Mouse (Mus musculus) urinary bladder, adult 18-20 months (tissue): Measurements from ENCODE around the gene Prdx6b.

ENCODE experiments used
- DNase-seq, 2 experiments: peaks; one replicate each; pipeline ENCODE4 v3.0.0; 2022; ENCODE audit warnings: low spot score in 2 of 2, mixed read lengths in 2 of 2

Prdx6b gene

DNA sequence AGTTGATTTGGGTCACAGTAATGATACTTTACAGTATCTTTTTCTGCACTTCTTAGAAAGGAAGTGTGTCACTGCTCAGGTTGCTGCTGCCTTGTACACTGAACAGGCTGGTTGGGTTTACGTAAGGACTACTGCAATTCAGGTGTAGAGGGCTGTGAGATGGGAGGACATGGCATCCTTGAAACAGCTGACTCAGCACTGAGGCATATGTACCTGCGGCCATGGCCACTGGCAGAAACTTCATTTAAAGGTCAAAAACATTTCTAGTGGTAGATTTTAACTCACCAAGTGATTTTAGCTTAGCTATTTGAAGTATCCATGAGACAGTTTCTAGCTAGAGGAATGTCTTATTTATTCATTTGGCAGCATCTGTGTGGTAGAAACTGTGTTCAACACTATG, 33.5 kb downstream of the Prdx6b start:
- no peak for DNase-seq

DNA sequence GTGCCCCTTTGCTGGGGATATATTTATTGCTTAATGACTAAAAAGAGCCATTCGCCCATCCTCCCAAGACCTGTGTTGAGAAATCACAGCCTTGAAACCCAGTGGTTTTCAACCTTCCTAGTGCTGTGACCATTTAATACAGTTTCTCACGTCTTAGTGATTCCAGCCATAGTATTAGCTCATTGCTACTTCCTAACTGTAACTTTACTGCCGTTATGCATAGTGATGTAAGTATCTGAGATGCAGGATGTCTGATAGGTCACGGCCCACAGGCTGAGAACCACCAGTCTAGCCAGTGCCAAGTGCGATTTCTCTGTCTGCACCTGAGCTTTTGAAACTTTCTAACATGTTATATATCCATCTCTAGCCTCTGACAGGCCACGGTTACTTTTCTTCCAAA, 35.0 kb downstream of the Prdx6b start:
- DNase-seq, result no peak

DNA sequence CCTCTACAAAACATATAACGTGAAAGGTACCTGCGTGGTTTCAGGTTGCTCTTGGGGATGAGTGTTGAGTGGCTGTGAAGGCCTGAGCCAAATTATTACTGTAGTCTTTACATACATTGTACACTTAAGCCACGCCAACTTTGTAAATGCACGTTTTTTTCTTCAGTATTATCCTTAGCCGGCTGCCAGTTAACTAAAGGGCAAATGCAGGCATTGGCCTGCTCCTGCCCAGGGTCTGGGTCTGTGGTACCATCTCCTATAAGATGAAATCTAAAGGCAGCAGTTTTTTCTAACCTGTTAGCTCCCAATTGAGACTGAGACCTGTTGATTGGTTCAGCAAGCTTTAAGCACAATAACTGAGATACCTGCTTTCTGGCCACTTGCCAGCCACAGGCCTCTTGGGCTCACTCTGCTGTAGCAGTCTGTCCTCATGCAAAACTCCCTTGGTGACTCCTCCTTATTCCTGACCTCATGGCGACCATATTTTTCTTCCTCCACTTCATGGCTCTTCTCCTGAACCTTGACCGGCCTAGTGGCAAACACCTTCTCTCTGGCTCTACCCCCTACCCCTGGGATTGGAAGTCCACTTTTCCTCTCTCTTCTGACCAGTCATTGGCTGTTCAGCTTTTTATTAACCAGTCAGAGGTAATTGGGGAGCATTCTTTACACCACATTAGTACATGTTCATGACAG, 36.8 kb downstream of the Prdx6b start:
- DNase-seq, result no peak

DNA sequence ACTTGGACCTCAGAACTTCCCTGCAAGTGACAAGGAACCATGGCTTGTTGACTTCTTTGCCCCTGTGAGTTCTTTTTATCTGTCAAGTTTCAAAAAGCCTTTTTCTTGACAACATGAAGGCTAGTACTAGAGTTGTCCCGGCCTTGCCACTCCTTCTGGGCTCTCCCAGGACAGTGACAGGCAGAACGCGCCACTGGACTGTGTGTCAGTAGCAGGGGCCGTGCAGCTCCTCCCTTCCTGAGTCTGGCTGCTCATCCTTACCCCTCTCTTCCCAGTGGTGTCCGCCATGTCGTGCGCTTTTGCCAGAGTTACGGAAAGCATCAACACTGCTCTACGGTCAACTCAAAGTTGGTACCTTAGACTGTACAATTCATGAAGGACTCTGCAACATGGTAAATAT, 48.3 kb downstream of the Prdx6b start:
- no peak for DNase-seq
